Mouse (Mus musculus) limb, embryonic 13.5 days (tissue): ENCODE results near the gene Borcs8. TPM values are rescaled to one million over a fixed set of nuclear protein-coding genes. Genes with fewer than 3 reads are reported as not detected.

Experiments
- ATAC-seq: fragments of 200-750 bp; cut with Nextera tagmentation; 2 replicates; pipeline ENCODE4 v1.8.0; 2017; ENCODE audit warnings: low read depth, moderate number of reproducible peaks, moderate TSS enrichment; ENCODE audit not compliant: low FRiP score
- H3K27ac ChIP-seq: fragments of 300-500 bp; sonication (generic); 2 replicates; pipeline ENCODE4 v1.5.1; 2015; ENCODE audit warnings: inconsistent platforms, mild to moderate bottlenecking, moderate library complexity
- H3K27me3 ChIP-seq: fragments of 300-500 bp; sonication (generic); 2 replicates; pipeline ENCODE4 v1.6.1; 2015; ENCODE audit warnings: mild to moderate bottlenecking, inconsistent platforms
- H3K36me3 ChIP-seq: fragments of 300-500 bp; sonication (generic); 2 replicates; pipeline ENCODE4 v1.6.1; 2015; ENCODE audit warnings: inconsistent platforms, mild to moderate bottlenecking, moderate library complexity
- H3K4me1 ChIP-seq: fragments of 300-500 bp; sonication (generic); 2 replicates; pipeline ENCODE4 v1.6.1; 2015; ENCODE audit warnings: inconsistent platforms
- H3K4me2 ChIP-seq: fragments of 300-500 bp; sonication (generic); replicated peaks from 2 replicates; pipeline ENCODE4 v1.6.1; 2015; ENCODE audit warnings: inconsistent platforms, mild to moderate bottlenecking, moderate library complexity
- H3K4me3 ChIP-seq: fragments of 300-500 bp; sonication (generic); 2 replicates; pipeline ENCODE4 v1.5.1; 2015; ENCODE audit warnings: moderate library complexity, mild to moderate bottlenecking, inconsistent platforms
- H3K9ac ChIP-seq: fragments of 300-500 bp; sonication (generic); 2 replicates; pipeline ENCODE4 v1.6.1; 2015; ENCODE audit warnings: mild to moderate bottlenecking, inconsistent platforms
- H3K9me3 ChIP-seq: fragments of 300-500 bp; sonication (generic); 2 replicates; pipeline ENCODE4 v1.6.1; 2016; ENCODE audit warnings: inconsistent platforms
- WGBS: fragments of 180-500 bp; shearing (Covaris S2); methylation state at CpG from one replicate; pipeline ENCODE4 v1.1.7; 2015; 5-methylcytosine and 5-hydroxymethylcytosine counted together
- polyA plus RNA-seq: library from polyadenylated mRNA; unstranded; fragments of >200 nt; fragmentation: Nextera tagmentation; extraction: Ambion mirVana; gene quantifications from 2 replicates; pipeline ENCODE4 v1.2.1, GENCODE M21; 2015

Gene Borcs8
- polyA plus RNA-seq, 1 experiment from 2014 or later = 51.0 TPM

DNA sequence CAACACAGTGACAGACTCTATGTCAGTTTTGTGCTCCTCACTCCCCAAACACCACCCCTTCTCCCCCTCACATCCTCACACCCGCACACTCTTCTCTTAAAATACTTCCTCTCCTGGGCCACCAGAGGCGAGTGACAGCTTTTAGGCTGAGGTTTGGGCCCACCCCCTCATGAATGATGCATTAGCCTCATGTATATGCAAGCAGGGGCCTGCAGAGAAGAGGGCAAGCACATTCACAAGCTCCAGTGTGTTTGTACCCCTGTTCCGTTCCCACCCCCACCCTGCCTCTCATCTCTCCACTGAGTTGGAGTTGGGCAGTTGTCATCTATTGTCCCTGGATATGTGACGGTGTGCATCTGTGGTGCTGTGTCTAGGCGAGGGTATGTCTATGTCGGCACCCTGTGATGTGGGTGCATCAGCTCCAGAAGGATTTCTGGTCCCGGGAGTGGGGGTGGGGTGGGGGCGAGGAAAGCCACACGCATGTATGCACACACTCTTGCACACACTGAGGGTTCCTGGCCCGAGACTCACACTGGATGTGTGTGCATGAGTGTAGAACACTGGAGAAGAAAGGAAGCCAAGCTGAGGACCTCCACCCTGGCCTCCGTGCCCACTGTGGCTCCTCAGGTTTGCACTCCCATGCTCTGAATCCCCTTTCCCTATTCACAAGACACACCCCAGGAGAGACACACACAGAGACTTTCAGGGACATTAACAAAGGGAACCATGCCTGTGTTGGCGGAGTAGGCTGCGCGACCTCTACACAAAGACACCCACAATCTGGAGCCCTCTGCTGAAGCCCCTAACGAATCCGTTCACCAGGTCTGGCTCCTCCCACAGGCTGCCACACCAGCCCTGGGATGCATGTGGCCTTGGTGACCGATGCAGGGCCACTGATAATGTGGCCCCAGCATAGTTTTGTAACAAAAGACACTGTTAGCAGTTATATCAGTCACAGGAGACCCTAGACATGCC lies 20.3 kb upstream of the Borcs8 start:
- H3K27ac ChIP-seq = no peak overlapping the region
- H3K9me3 ChIP-seq = no peaks in the 10 kb centered on the region
- WGBS = 7% methylated on average over 17 of the region's 17 CpGs
- peaks cover 6% of the 10 kb centered on the region; the same call in 1 of the 2 replicates for H3K4me1 ChIP-seq
- no peak overlapping the region for H3K4me3 ChIP-seq
- peaks cover 88% of the 10 kb centered on the region for H3K27me3 ChIP-seq
- no peak overlapping the region for H3K9ac ChIP-seq
- no peaks in the 10 kb centered on the region for H3K36me3 ChIP-seq
- no peak overlapping the region for H3K4me2 ChIP-seq
- ATAC-seq = no peak

- ATAC-seq = peak; percentile 45; the same call in 1 of the 2 replicates
- Histone ChIP-seq H3K36me3 (no peaks in the 10 kb centered on the region), H3K4me1 (peaks cover 6% of the 10 kb centered on the region; the same call in 1 of the 2 replicates), H3K27me3 (peaks cover 78% of the 10 kb centered on the region), H3K4me3 (peak within 1 kb of the TSS; percentile 28), H3K9ac (peak within 1 kb of the TSS; percentile 39; the same call in 1 of the 2 replicates), H3K27ac (no peak within 1 kb of the TSS), H3K9me3 (no peaks in the 10 kb centered on the region), H3K4me2 (peak within 1 kb of the TSS; percentile 63)
- WGBS = under 1% methylated on average over 19 of the region's 19 CpGs
Observed at GRCm38 (mm10) chr8:70120667-70121066, 18.6 kb upstream of the Borcs8 start, which contains the start of gene Ncan. TSS of gene Ncan (minus strand) at chr8:70120873.

DNA sequence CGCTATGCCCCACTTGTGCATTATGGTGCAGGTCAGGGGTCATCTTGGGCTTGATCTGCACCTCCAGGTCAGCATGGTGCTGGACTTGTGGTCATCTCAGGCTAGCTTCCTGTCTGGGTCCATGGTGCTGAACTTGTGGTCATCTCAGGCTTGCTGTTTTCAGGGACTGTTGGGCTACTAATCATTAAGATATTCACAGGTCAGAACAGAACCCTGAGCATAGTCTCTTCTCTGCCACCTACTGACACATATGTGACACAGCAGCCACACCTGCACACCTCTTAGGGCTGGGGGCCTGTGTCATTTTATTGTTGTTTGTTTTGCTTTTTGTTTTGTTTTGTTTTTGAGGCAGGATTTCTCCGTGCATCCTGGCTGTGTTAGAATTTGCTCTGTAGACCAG lies 16.4 kb upstream of the Borcs8 start:
- no peak for ATAC-seq
- no peak overlapping the region for H3K9ac ChIP-seq
- H3K36me3 ChIP-seq = no peaks in the 10 kb centered on the region
- H3K9me3 ChIP-seq = no peaks in the 10 kb centered on the region
- no peak overlapping the region for H3K4me3 ChIP-seq
- WGBS = 59% methylated on average over 2 of the region's 2 CpGs
- no peak overlapping the region for H3K4me2 ChIP-seq
- H3K4me1 ChIP-seq = peaks cover 6% of the 10 kb centered on the region; the same call in 1 of the 2 replicates
- peaks cover 59% of the 10 kb centered on the region for H3K27me3 ChIP-seq
- H3K27ac ChIP-seq = no peak overlapping the region

DNA sequence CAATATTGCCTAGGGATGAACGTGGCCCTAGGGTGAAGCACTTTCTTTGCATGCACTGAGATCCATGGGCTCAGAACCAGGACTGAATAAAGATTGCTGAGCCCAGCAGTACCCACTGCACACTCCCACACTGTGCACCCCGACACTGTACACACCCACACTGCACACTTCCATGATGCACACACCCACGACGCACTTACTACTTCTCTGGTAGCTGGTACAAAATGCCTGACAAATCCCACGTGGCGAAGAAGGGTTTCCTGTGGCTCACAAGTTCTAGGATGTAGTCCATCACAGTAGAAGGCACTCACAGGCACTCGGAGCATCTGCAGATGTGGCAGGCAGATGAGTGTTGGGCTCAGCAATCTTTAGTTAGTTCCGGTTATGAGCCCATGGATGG lies 14.3 kb upstream of the Borcs8 start:
- 64% methylated on average over 8 of the region's 8 CpGs for WGBS
- no peak overlapping the region for H3K27ac ChIP-seq
- no peak overlapping the region for H3K9ac ChIP-seq
- H3K27me3 ChIP-seq = peaks cover 37% of the 10 kb centered on the region
- no peak overlapping the region for H3K4me3 ChIP-seq
- H3K4me1 ChIP-seq = peaks cover 6% of the 10 kb centered on the region; the same call in 1 of the 2 replicates
- H3K9me3 ChIP-seq = no peaks in the 10 kb centered on the region
- ATAC-seq = no peak
- H3K36me3 ChIP-seq = no peaks in the 10 kb centered on the region
- no peak overlapping the region for H3K4me2 ChIP-seq

DNA sequence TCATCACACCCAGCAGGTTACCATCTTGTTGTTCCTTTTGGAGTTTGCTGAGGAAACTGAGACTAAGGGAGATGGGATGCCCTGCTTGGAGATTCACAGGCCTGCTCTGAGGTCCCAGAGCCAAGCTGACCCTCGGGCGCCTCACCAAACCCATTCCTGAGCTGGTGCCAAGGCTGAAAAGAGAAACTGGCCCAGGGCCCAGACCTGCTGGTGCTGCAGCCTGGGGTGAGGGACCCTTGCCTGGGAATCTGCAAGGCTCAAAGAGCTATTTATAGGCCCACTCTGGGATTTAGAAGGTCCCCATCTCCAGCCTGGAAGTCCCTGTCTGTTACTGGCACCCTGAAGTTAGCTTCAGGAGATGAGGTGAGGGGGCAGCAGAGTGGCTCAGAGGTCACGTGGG lies 10.9 kb upstream of the Borcs8 start:
- no peak overlapping the region for H3K4me2 ChIP-seq
- H3K9ac ChIP-seq = no peak overlapping the region
- H3K27ac ChIP-seq = no peak overlapping the region
- H3K27me3 ChIP-seq = peaks cover 11% of the 10 kb centered on the region
- ATAC-seq = no peak
- H3K9me3 ChIP-seq = no peaks in the 10 kb centered on the region
- WGBS = 76% methylated on average over 3 of the region's 3 CpGs
- H3K36me3 ChIP-seq = peaks cover 13% of the 10 kb centered on the region
- peaks cover 10% of the 10 kb centered on the region for H3K4me1 ChIP-seq
- H3K4me3 ChIP-seq = no peak overlapping the region

DNA sequence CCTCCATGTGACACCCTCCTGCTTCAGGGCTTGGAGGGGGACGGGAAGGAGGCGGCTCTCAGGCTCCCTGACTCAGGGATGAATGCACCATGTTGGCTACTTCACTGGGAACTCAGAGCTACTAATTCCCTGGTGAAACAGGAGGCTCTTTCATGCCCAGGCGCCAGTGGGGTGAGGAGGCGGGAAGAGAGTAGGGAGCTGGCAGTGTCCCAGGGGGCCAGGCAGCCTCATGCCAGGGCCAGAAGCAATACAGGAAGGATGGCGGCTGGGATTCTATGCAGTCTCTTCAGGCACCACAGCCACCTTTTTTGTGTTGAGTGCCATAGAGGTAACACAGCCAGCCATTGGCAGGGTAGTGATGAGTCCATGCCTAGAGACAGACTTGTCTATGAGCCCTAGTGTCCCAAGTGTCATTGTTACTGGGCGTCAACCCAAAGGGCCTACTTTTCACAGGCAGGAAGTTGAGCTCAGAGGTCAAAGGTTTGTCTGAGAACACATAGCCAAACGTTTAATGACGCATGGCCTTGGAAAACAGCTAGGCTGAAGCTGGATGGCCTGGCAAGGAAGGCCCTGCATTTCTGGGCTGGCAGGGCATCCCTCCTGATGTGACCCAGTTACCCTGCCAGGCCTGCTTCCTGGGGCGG lies 9.9 kb upstream of the Borcs8 start:
- Histone ChIP-seq H3K4me2 (no peak overlapping the region), H3K9me3 (no peaks in the 10 kb centered on the region), H3K4me3 (no peak overlapping the region), H3K36me3 (peaks cover 23% of the 10 kb centered on the region), H3K27me3 (peaks cover 7% of the 10 kb centered on the region), H3K27ac (no peak overlapping the region), H3K9ac (no peak overlapping the region), H3K4me1 (peaks cover 10% of the 10 kb centered on the region)
- no peak for ATAC-seq
- WGBS = 64% methylated on average over 9 of the region's 9 CpGs

DNA sequence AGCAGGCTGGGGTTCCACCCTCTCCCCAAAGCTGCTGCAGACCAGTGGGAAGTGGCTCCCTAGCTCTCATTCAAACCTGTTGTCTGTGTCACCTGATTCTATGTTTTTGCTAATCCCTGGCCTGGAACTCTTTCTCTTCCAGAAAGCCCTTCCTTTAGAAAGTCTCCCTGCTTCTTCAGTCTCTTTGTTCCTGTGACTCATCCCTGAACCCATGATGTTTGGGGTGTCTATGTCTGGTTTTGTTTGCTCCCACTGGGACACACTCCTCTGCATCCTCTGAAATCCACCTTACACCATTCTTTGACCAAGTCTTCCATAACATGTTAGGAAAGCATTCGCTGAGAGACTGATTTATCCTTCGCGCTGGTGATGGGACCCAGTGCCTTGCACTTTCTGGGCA lies 9.2 kb upstream of the Borcs8 start:
- Histone ChIP-seq H3K9ac (no peak overlapping the region), H3K4me1 (peaks cover 10% of the 10 kb centered on the region), H3K27me3 (peaks cover 4% of the 10 kb centered on the region), H3K36me3 (peaks cover 30% of the 10 kb centered on the region), H3K4me3 (no peak overlapping the region), H3K9me3 (no peaks in the 10 kb centered on the region), H3K4me2 (no peak overlapping the region), H3K27ac (no peak overlapping the region)
- ATAC-seq = no peak
- WGBS = 85% methylated on average over 3 of the region's 3 CpGs

- Histone ChIP-seq H3K27ac (no peak within 1 kb of the TSS), H3K27me3 (no peaks in the 10 kb centered on the region), H3K4me1 (peaks cover 10% of the 10 kb centered on the region), H3K36me3 (peaks cover 42% of the 10 kb centered on the region), H3K9ac (peak within 1 kb of the TSS; percentile 61), H3K9me3 (no peaks in the 10 kb centered on the region), H3K4me3 (peak within 1 kb of the TSS; percentile 61), H3K4me2 (peak within 1 kb of the TSS; percentile 78)
- 1% methylated on average over 37 of the region's 37 CpGs for WGBS
- peak; percentile 86 for ATAC-seq
Observed at GRCm38 (mm10) chr8:70131166-70131883, 8.0 kb upstream of the Borcs8 start, which contains the start of gene Nr2c2ap. TSS of gene Nr2c2ap (plus strand) at chr8:70131333.

GRCm38 (mm10) chr8:70134086-70134485 lies 5.2 kb upstream of the Borcs8 start:
- no peak overlapping the region for H3K27ac ChIP-seq
- peaks cover 18% of the 10 kb centered on the region for H3K4me1 ChIP-seq
- no peak overlapping the region for H3K4me3 ChIP-seq
- ATAC-seq = no peak
- no peaks in the 10 kb centered on the region for H3K27me3 ChIP-seq
- peaks cover 48% of the 10 kb centered on the region for H3K36me3 ChIP-seq
- H3K9me3 ChIP-seq = no peaks in the 10 kb centered on the region
- H3K9ac ChIP-seq = no peak overlapping the region
- no peak overlapping the region for H3K4me2 ChIP-seq
- 88% methylated on average over 5 of the region's 5 CpGs for WGBS

- no peak overlapping the region for H3K27ac ChIP-seq
- H3K9me3 ChIP-seq = no peaks in the 10 kb centered on the region
- no peak overlapping the region for H3K4me2 ChIP-seq
- H3K9ac ChIP-seq = no peak overlapping the region
- peaks cover 19% of the 10 kb centered on the region for H3K4me1 ChIP-seq
- H3K36me3 ChIP-seq = peaks cover 48% of the 10 kb centered on the region
- 91% methylated on average over 9 of the region's 9 CpGs for WGBS
- no peak for ATAC-seq
- no peak overlapping the region for H3K4me3 ChIP-seq
- no peaks in the 10 kb centered on the region for H3K27me3 ChIP-seq
Observed at GRCm38 (mm10) chr8:70134931-70135330, 4.4 kb upstream of the Borcs8 start.

GRCm38 (mm10) chr8:70136591-70136990 lies 2.7 kb upstream of the Borcs8 start:
- no peaks in the 10 kb centered on the region for H3K9me3 ChIP-seq
- no peak overlapping the region for H3K4me3 ChIP-seq
- no peak overlapping the region for H3K9ac ChIP-seq
- H3K4me1 ChIP-seq = peaks cover 25% of the 10 kb centered on the region
- no peaks in the 10 kb centered on the region for H3K27me3 ChIP-seq
- WGBS = 84% methylated on average over 4 of the region's 4 CpGs
- H3K27ac ChIP-seq = no peak overlapping the region
- ATAC-seq = no peak
- H3K36me3 ChIP-seq = peaks cover 48% of the 10 kb centered on the region
- no peak overlapping the region for H3K4me2 ChIP-seq
